Mouse (Mus musculus): Measurements from ENCODE around the gene Dhrs7. TPM values are rescaled to one million over a fixed set of nuclear protein-coding genes. Genes with fewer than 3 reads are reported as not detected.
"Not testable (repeated sequence)": the region's sequence is repeated elsewhere in the genome, so short reads cannot be mapped to it uniquely, and the experiment has no call there.

The Dhrs7 gene
- 12.4 and 12.8 TPM in 2 replicates for polyA plus RNA-seq (2014; fragmentation: Nextera tagmentation; extraction: Ambion mirVana)

DNA sequence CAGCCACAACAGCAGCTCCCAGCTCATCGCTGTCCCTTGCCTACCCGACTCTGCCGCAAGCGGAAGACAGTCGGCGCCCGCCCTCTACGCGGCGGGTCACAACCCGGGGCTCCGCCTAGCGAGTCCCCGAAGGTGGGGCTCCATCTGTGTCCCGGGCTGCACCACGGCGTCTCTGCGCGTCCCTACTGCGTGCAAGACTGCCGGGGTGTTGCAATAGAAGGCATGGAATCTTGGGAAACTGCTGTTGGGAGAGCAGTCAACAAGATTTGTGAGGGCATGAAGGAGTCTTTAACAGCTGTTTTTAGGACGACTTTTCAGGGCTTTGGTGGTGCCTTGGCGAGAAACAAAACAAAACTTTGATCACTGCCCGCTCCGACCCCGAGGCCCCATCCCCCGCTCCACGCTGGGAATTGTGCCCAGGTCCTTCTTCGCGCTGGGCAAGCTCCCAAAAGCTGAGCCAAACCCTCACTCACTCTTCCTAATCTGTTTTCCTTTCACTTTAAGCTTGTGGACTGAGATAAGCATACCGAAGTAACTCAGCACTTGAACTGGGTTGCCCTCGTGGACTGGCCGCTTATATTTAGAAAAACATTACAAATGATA, at the start of gene Dhrs7:
TSS of gene Dhrs7 (minus strand) at position 175 of the 603 bp plus-strand sequence.
- WGBS: 2% methylated on average over 33 of the region's 33 CpGs
- H3K36me3 ChIP-seq (ENCODE audit: control insufficient read depth, insufficient read depth, low read length): no peaks in the 10 kb centered on the region; the same call in 1 of the 2 replicates
- peak within 1 kb of the TSS; percentile 87 for H3K4me2 ChIP-seq
- H3K9ac ChIP-seq (ENCODE audit: low read length): peak within 1 kb of the TSS; percentile 72
- DNase-seq (ENCODE audit: low spot score, missing footprints) (peak; percentile 95), ATAC-seq (ENCODE audit: low FRiP score) (peak; percentile 92)
- no peaks in the 10 kb centered on the region for H3K27me3 ChIP-seq (ENCODE audit: control insufficient read depth, insufficient read depth, low read length)
- no peak within 1 kb of the TSS for H3K27ac ChIP-seq (ENCODE audit: low read depth, low read length)
- peak within 1 kb of the TSS; percentile 51 for H3K4me3 ChIP-seq (ENCODE audit: low read depth, low read length)
- no peaks in the 10 kb centered on the region for H3K9me3 ChIP-seq (ENCODE audit: control insufficient read depth, low read length)
- 0 out of 2 replicates have a peak, but pooled peaks cover 3% of the 10 kb centered on the region for H3K4me1 ChIP-seq (ENCODE audit: control insufficient read depth, insufficient read depth, low read length)

DNA sequence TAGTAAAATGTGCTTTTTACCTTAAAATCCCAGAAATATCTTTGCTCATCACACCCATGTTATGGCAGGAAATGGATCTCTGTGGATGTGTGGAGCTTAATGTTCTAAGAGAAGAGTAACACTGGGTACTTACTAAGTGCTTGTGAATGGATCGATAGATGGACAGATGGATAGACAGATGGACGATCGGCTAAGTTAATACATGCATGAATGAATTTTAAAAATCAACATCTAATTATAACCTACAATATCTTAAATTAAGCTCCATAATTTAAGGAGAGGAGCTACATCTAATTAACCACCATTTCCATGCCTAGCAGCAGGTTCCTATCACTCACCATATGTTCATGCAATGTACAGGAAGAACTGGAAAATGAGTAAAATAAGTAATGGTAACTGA, 45.3 kb upstream of the Dhrs7 start:
- Histone ChIP-seq H3K4me1 (ENCODE audit: control insufficient read depth, insufficient read depth, low read length) (no peaks in the 10 kb centered on the region), H3K4me3 (ENCODE audit: low read depth, low read length) (no peak overlapping the region), H3K27me3 (ENCODE audit: control insufficient read depth, insufficient read depth, low read length) (no peaks in the 10 kb centered on the region), H3K27ac (ENCODE audit: low read depth, low read length) (no peak overlapping the region), H3K36me3 (ENCODE audit: control insufficient read depth, insufficient read depth, low read length) (no peaks in the 10 kb centered on the region), H3K4me2 (no peak overlapping the region), H3K9ac (ENCODE audit: low read length) (no peak overlapping the region), H3K9me3 (ENCODE audit: control insufficient read depth, low read length) (no peaks in the 10 kb centered on the region)
- no peak for DNase-seq (ENCODE audit: low spot score, missing footprints)
- no peak for ATAC-seq (ENCODE audit: low FRiP score)
- WGBS: 95% methylated on average over 3 of the region's 3 CpGs

- Histone ChIP-seq H3K27me3 (ENCODE audit: control insufficient read depth, insufficient read depth, low read length) (no peaks in the 10 kb centered on the region), H3K9ac (ENCODE audit: low read length) (no peak overlapping the region), H3K27ac (ENCODE audit: low read depth, low read length) (no peak overlapping the region), H3K4me3 (ENCODE audit: low read depth, low read length) (no peak overlapping the region), H3K4me2 (no peak overlapping the region), H3K9me3 (ENCODE audit: control insufficient read depth, low read length) (no peaks in the 10 kb centered on the region), H3K36me3 (ENCODE audit: control insufficient read depth, insufficient read depth, low read length) (no peaks in the 10 kb centered on the region), H3K4me1 (ENCODE audit: control insufficient read depth, insufficient read depth, low read length) (no peaks in the 10 kb centered on the region)
- WGBS: 91% methylated on average over 4 of the region's 4 CpGs
- ATAC-seq (ENCODE audit: low FRiP score) (no peak), DNase-seq (ENCODE audit: low spot score, missing footprints) (no peak)
These were observed 39.4 kb upstream of the Dhrs7 start for GRCm38 (mm10) chr12:72704068-72704467.

- WGBS: 25% methylated on average over 1 of the region's 1 CpGs
- no peak overlapping the region for H3K27ac ChIP-seq (ENCODE audit: low read depth, low read length)
- H3K4me3 ChIP-seq (ENCODE audit: low read depth, low read length): no peak overlapping the region
- DNase-seq (ENCODE audit: low spot score, missing footprints) (no peak), ATAC-seq (ENCODE audit: low FRiP score) (no peak)
- no peaks in the 10 kb centered on the region for H3K4me1 ChIP-seq (ENCODE audit: control insufficient read depth, insufficient read depth, low read length)
- no peak overlapping the region for H3K4me2 ChIP-seq
- no peak overlapping the region for H3K9ac ChIP-seq (ENCODE audit: low read length)
- H3K36me3 ChIP-seq (ENCODE audit: control insufficient read depth, insufficient read depth, low read length): no peaks in the 10 kb centered on the region
- no peaks in the 10 kb centered on the region for H3K27me3 ChIP-seq (ENCODE audit: control insufficient read depth, insufficient read depth, low read length)
- no peaks in the 10 kb centered on the region for H3K9me3 ChIP-seq (ENCODE audit: control insufficient read depth, low read length)
These were observed 35.3 kb upstream of the Dhrs7 start for GRCm38 (mm10) chr12:72700013-72700412.

GRCm38 (mm10) chr12:72694901-72695463, 30.3 kb upstream of the Dhrs7 start:
- no peak for DNase-seq (ENCODE audit: low spot score, missing footprints)
- Histone ChIP-seq H3K4me2 (no peak overlapping the region), H3K27me3 (ENCODE audit: control insufficient read depth, insufficient read depth, low read length) (no peaks in the 10 kb centered on the region), H3K36me3 (ENCODE audit: control insufficient read depth, insufficient read depth, low read length) (no peaks in the 10 kb centered on the region), H3K4me1 (ENCODE audit: control insufficient read depth, insufficient read depth, low read length) (no peaks in the 10 kb centered on the region), H3K9me3 (ENCODE audit: control insufficient read depth, low read length) (no peaks in the 10 kb centered on the region), H3K4me3 (ENCODE audit: low read depth, low read length) (no peak overlapping the region), H3K9ac (ENCODE audit: low read length) (no peak overlapping the region), H3K27ac (ENCODE audit: low read depth, low read length) (no peak overlapping the region)
- 63% methylated on average over 9 of the region's 9 CpGs for WGBS
- no peak for ATAC-seq (ENCODE audit: low FRiP score)

- DNase-seq (ENCODE audit: low spot score, missing footprints) (no peak), ATAC-seq (ENCODE audit: low FRiP score) (no peak)
- Histone ChIP-seq H3K9ac (ENCODE audit: low read length) (no peak overlapping the region), H3K27me3 (ENCODE audit: control insufficient read depth, insufficient read depth, low read length) (no peaks in the 10 kb centered on the region), H3K4me1 (ENCODE audit: control insufficient read depth, insufficient read depth, low read length) (no peaks in the 10 kb centered on the region), H3K9me3 (ENCODE audit: control insufficient read depth, low read length) (no peaks in the 10 kb centered on the region), H3K36me3 (ENCODE audit: control insufficient read depth, insufficient read depth, low read length) (no peaks in the 10 kb centered on the region), H3K4me2 (no peak overlapping the region), H3K4me3 (ENCODE audit: low read depth, low read length) (no peak overlapping the region), H3K27ac (ENCODE audit: low read depth, low read length) (no peak overlapping the region)
- 79% methylated on average over 12 of the region's 12 CpGs for WGBS
These were observed 29.7 kb upstream of the Dhrs7 start for GRCm38 (mm10) chr12:72694438-72694837.

- ATAC-seq (ENCODE audit: low FRiP score): no peak
- Histone ChIP-seq H3K27ac (ENCODE audit: low read depth, low read length) (no peak overlapping the region), H3K36me3 (ENCODE audit: control insufficient read depth, insufficient read depth, low read length) (no peaks in the 10 kb centered on the region), H3K27me3 (ENCODE audit: control insufficient read depth, insufficient read depth, low read length) (no peaks in the 10 kb centered on the region), H3K4me2 (no peak overlapping the region), H3K9me3 (ENCODE audit: control insufficient read depth, low read length) (no peaks in the 10 kb centered on the region), H3K4me3 (ENCODE audit: low read depth, low read length) (no peak overlapping the region), H3K4me1 (ENCODE audit: control insufficient read depth, insufficient read depth, low read length) (no peaks in the 10 kb centered on the region), H3K9ac (ENCODE audit: low read length) (no peak overlapping the region)
- no peak for DNase-seq (ENCODE audit: low spot score, missing footprints)
- 52% methylated on average over 6 of the region's 6 CpGs for WGBS
These were observed 29.2 kb upstream of the Dhrs7 start for GRCm38 (mm10) chr12:72693895-72694294.

DNA sequence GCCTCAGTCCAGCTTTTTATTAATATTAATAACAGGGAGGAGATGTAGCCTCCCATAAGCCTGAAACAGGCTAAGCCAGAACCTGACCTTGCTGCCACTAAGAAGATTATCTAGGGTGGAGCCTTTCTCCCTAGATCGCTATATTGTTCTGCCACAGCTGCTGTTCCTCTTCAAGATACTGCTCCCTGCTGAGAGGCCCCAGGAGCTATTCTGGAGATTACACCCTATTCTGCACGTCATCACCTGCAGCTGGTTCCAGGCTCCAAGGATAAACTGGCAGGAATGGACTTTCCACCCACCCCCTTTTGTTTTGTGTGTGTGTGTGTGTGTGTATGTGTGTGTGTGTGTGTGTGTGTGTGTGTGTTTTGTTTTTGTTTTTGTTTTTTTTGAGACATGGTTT, 23.6 kb upstream of the Dhrs7 start:
- not testable (repeated sequence) for H3K9ac ChIP-seq (ENCODE audit: low read length); H3K27me3 ChIP-seq (ENCODE audit: control insufficient read depth, insufficient read depth, low read length); H3K4me1 ChIP-seq (ENCODE audit: control insufficient read depth, insufficient read depth, low read length); H3K9me3 ChIP-seq (ENCODE audit: control insufficient read depth, low read length); H3K4me2 ChIP-seq; H3K36me3 ChIP-seq (ENCODE audit: control insufficient read depth, insufficient read depth, low read length); H3K4me3 ChIP-seq (ENCODE audit: low read depth, low read length); H3K27ac ChIP-seq (ENCODE audit: low read depth, low read length)
- DNase-seq (ENCODE audit: low spot score, missing footprints) (peak; percentile 68), ATAC-seq (ENCODE audit: low FRiP score) (peak; percentile 38; the same call in 1 of the 2 replicates)
- 9% methylated on average over 2 of the region's 2 CpGs for WGBS

GRCm38 (mm10) chr12:72687741-72688140, 23.0 kb upstream of the Dhrs7 start:
- ATAC-seq (ENCODE audit: low FRiP score): not testable (repeated sequence)
- 8% methylated on average over 6 of the region's 6 CpGs for WGBS
- peak; percentile 78 for DNase-seq (ENCODE audit: low spot score, missing footprints)

More at GRCm38 (mm10) chr12:72687741-72688140, 23.0 kb upstream of the Dhrs7 start:
- not testable (repeated sequence) for H3K27me3 ChIP-seq (ENCODE audit: control insufficient read depth, insufficient read depth, low read length); H3K9ac ChIP-seq (ENCODE audit: low read length); H3K4me1 ChIP-seq (ENCODE audit: control insufficient read depth, insufficient read depth, low read length); H3K4me2 ChIP-seq; H3K36me3 ChIP-seq (ENCODE audit: control insufficient read depth, insufficient read depth, low read length); H3K27ac ChIP-seq (ENCODE audit: low read depth, low read length); H3K9me3 ChIP-seq (ENCODE audit: control insufficient read depth, low read length); H3K4me3 ChIP-seq (ENCODE audit: low read depth, low read length)
